Mouse (Mus musculus): ENCODE data around the gene Gm44502.

DNA sequence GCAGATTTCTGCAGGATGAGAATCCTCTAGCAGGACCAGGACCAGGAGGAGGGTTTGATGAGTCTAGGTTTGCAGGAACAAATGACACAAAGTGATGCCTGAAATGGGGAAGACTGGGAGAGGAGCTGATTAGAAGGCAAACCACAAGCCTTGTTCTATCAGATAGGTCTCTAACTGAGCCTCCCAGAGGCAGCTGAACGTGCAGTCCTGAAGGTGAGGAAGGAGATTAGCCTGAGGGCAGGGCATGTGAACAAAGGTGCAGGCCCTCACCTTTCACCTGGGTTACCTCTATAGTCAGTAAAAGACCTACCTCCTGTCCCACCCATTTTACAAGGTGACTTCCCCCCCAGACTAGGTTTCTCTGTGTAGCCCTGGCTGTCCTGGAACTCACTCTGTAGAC lies 29.8 kb downstream of the Gm44502 start:
- TF ChIP-seq CTCF (IDR thresholded peaks at IDR 0.05), result no peak
- no peak for TF ChIP-seq EP300 (IDR thresholded peaks at IDR 0.05; ENCODE audit: insufficient read depth, low read depth, low read length)
